Mouse (Mus musculus): ENCODE results near the gene Cel. TPM values are rescaled to one million over a fixed set of nuclear protein-coding genes. Genes with fewer than 3 reads are reported as not detected.

Cel gene
- total and polyA plus RNA-seq, 2 experiments from 2014 or later, result not detected

DNA sequence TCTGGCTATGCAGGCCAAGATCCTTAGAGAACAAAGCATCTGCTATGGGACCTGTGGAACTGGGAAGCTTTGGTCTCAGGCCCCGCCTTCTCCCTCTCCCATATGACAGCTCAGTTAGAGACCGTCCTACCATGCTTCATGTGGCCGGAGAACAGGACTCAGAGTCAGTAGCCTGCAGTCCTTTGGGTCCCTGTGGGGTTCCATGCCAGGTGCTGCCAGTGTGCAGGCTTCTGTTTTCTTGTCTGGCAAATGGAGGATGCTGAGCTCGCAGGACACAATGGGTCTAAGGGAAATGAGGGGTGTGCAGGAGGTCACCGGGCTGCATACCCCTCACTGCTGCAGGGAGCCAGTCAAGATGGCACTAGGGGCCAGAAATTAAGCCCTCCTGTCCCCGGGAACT lies 16.6 kb downstream of the Cel start:
- WGBS, result 64% methylated on average over 6 of the region's 6 CpGs
- DNase-seq (ENCODE audit: low spot score) (no peak), ATAC-seq (no peak)
- Histone ChIP-seq H3K4me3 (ENCODE audit: low read length) (no peak overlapping the region), H3K27ac (peak overlapping the region; percentile 62; the same call in 1 of the 2 replicates), H3K9ac (replicated peaks; ENCODE audit: low read length) (no peak overlapping the region), H3K4me2 (ENCODE audit: low read depth, low read length) (no peak overlapping the region), H3K4me1 (ENCODE audit: insufficient read depth, low read length) (no peaks in the 10 kb centered on the region), H3K27me3 (ENCODE audit: insufficient read depth, low read length) (no peaks in the 10 kb centered on the region), H3K36me3 (ENCODE audit: insufficient read depth, low read length) (peaks cover 82% of the 10 kb centered on the region), H3K9me3 (ENCODE audit: low read length) (no peaks in the 10 kb centered on the region)
- no peak for TF ChIP-seq CTCF (IDR thresholded peaks at IDR 0.05; ENCODE audit: low read depth)

DNA sequence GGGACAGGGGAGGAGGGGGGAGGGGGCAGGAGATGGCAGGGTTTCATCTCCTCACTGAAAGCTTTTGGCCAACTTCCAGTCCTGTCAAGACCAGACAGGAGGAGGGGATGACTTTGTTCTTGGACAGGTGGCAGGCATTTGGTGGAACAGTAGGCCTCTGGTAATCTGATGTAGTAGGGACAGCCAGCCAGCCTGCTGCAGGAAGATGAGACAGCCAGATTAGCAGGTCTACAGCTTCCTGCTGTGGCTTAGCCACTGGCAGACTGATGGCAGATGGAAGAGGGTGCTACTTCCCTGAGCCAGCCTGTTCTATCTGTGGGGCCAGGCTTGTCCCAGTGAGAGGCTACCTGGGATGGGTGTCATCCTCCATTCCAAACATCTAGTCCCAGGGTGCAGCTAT lies 17.2 kb downstream of the Cel start:
- Histone ChIP-seq H3K4me2 (ENCODE audit: low read depth, low read length) (no peak overlapping the region), H3K9me3 (ENCODE audit: low read length) (no peaks in the 10 kb centered on the region), H3K27me3 (ENCODE audit: insufficient read depth, low read length) (no peaks in the 10 kb centered on the region), H3K36me3 (ENCODE audit: insufficient read depth, low read length) (peaks cover 76% of the 10 kb centered on the region), H3K9ac (replicated peaks; ENCODE audit: low read length) (no peak overlapping the region), H3K4me1 (ENCODE audit: insufficient read depth, low read length) (no peaks in the 10 kb centered on the region), H3K4me3 (ENCODE audit: low read length) (no peak overlapping the region), H3K27ac (peak overlapping the region; percentile 62; the same call in 1 of the 2 replicates)
- TF ChIP-seq CTCF (IDR thresholded peaks at IDR 0.05; ENCODE audit: low read depth), result no peak
- peak; percentile 87 for DNase-seq (ENCODE audit: low spot score)
- peak; percentile 38 for ATAC-seq

DNA sequence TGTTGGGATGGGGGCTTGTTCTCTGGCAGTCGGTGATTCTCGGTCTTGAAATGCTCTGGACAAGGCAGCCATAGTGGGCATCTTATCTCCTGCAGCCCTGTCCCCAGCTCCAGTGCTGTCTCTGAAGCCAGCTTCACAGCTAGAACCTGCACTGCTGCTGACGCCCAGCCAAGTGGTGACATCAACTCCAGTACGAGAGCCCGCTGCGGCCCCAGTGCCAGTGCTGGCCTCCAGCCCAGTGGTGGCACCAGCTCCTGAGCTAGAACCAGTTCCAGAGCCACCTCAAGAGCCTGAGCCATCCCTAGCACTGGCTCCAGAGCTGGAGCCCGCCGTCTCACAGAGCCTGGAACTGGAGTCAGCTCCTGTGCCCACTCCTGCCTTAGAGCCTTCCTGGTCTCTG lies 19.3 kb downstream of the Cel start:
- H3K4me3 ChIP-seq (ENCODE audit: low read length), result no peak overlapping the region
- H3K9me3 ChIP-seq (ENCODE audit: low read length), result no peaks in the 10 kb centered on the region
- peak overlapping the region; percentile 41; the same call in 1 of the 2 replicates for H3K27ac ChIP-seq
- no peak for TF ChIP-seq CTCF (IDR thresholded peaks at IDR 0.05; ENCODE audit: low read depth)
- ATAC-seq, result no peak
- H3K4me2 ChIP-seq (ENCODE audit: low read depth, low read length), result no peak overlapping the region
- peak; percentile 51 for DNase-seq (ENCODE audit: low spot score)
- no peaks in the 10 kb centered on the region for H3K27me3 ChIP-seq (ENCODE audit: insufficient read depth, low read length)
- H3K9ac ChIP-seq (replicated peaks; ENCODE audit: low read length), result no peak overlapping the region
- WGBS, result 67% methylated on average over 8 of the region's 8 CpGs
- H3K36me3 ChIP-seq (ENCODE audit: insufficient read depth, low read length), result peaks cover 55% of the 10 kb centered on the region
- peaks cover 17% of the 10 kb centered on the region for H3K4me1 ChIP-seq (ENCODE audit: insufficient read depth, low read length)

DNA sequence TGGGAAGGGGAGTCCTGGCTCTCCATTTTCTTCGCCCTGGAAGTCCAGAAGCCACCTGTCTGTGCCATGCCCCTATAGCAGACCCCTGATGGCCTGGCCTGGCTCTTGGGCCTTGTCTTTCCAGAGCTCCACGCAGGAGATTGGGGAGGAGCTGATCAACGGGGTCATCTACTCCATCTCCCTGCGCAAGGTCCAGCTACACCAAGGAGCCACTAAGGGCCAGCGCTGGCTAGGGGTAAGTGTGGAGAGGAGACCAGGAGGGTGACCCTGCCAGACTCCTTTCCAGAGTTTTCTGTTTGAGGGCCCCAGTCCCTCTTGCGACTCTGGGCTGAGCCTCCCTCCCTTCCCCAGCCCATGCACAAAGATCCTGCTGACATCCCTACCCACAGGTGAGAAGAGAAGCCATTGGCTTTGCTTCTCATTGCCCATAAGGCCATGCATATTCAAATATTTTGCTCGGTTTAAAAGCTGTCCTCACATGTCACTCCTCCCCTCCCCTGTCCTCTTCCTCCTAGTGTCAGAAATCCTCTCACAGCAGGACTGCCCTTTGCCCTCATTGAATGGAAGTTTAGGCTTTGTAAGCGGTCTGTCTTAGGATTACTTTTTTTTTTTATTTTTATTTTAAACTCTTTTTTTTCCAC lies 22.5 kb downstream of the Cel start:
- no peak for TF ChIP-seq CTCF (IDR thresholded peaks at IDR 0.05; ENCODE audit: low read depth)
- no peak for ATAC-seq
- 74% methylated on average over 8 of the region's 8 CpGs for WGBS

DNA sequence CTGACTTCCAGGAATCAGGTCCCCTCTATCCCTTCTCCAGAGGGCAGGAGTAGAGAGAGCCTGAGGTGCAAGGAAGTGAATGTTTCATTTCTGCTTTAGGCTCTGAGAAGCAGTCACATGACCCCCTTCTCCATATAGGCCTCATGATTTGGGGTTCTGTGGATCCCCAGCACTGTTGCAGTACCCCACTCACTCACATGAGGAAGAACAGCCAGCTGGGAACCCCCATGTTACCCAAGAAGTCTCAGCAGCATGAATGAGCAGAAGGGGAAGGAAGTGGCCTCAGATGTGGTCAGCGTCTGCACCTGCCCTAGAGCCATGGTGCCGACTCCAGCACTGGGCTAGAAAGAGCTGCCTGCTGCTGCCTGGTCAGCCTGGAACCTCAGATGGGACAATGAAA lies 23.3 kb downstream of the Cel start:
- ATAC-seq (no peak), DNase-seq (ENCODE audit: low spot score) (no peak)
- peak overlapping the region; percentile 86 for H3K27ac ChIP-seq
- H3K27me3 ChIP-seq (ENCODE audit: insufficient read depth, low read length), result no peaks in the 10 kb centered on the region
- WGBS, result 53% methylated on average over 2 of the region's 2 CpGs
- H3K36me3 ChIP-seq (ENCODE audit: insufficient read depth, low read length), result peaks cover 28% of the 10 kb centered on the region
- H3K4me1 ChIP-seq (ENCODE audit: insufficient read depth, low read length), result peaks cover 49% of the 10 kb centered on the region
- H3K9ac ChIP-seq (replicated peaks; ENCODE audit: low read length), result peak overlapping the region; percentile 6; the same call in 1 of the 2 replicates
- no peak for TF ChIP-seq CTCF (IDR thresholded peaks at IDR 0.05; ENCODE audit: low read depth)
- no peaks in the 10 kb centered on the region for H3K9me3 ChIP-seq (ENCODE audit: low read length)
- H3K4me2 ChIP-seq (ENCODE audit: low read depth, low read length), result no peak overlapping the region
- H3K4me3 ChIP-seq (ENCODE audit: low read length), result no peak overlapping the region

More for the DNA sequence above, 22.5 kb downstream of the Cel start:
- peaks cover 42% of the 10 kb centered on the region for H3K4me1 ChIP-seq (ENCODE audit: insufficient read depth, low read length)
- H3K36me3 ChIP-seq (ENCODE audit: insufficient read depth, low read length), result peaks cover 35% of the 10 kb centered on the region
- H3K4me3 ChIP-seq (ENCODE audit: low read length), result no peak overlapping the region
- no peak overlapping the region for H3K4me2 ChIP-seq (ENCODE audit: low read depth, low read length)
- 0 out of 2 replicates have a peak overlapping the region, but pooled peaks have one; percentile 86 for H3K27ac ChIP-seq
- no peaks in the 10 kb centered on the region for H3K9me3 ChIP-seq (ENCODE audit: low read length)
- no peak overlapping the region for H3K9ac ChIP-seq (replicated peaks; ENCODE audit: low read length)
- no peak for DNase-seq (ENCODE audit: low spot score)
- H3K27me3 ChIP-seq (ENCODE audit: insufficient read depth, low read length), result no peaks in the 10 kb centered on the region

DNA sequence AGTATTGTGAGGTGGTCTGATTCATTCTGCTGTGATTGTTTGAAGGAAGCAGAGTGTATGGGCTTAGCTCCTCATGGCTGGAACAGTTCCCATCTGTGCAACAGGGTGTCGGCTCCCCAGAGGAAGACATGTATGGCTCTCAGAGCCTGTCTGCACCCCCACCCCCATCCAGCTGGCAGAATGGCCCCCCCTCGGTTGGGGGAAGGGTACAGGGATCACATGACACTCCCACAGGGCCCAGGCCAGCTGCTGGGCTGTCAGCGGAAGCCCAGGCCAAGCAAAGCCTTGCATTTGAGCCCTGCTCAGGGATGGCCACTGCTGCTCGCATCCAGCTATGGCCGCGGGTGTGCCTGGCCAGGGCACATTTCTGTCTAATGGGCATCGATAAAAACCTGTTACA lies 24.0 kb downstream of the Cel start:
- Histone ChIP-seq H3K4me1 (ENCODE audit: insufficient read depth, low read length) (peaks cover 56% of the 10 kb centered on the region), H3K4me3 (ENCODE audit: low read length) (no peak overlapping the region), H3K9ac (replicated peaks; ENCODE audit: low read length) (peak overlapping the region; percentile 33; the same call in 1 of the 2 replicates), H3K9me3 (ENCODE audit: low read length) (no peaks in the 10 kb centered on the region), H3K27ac (peak overlapping the region; percentile 86), H3K27me3 (ENCODE audit: insufficient read depth, low read length) (no peaks in the 10 kb centered on the region), H3K36me3 (ENCODE audit: insufficient read depth, low read length) (peaks cover 21% of the 10 kb centered on the region), H3K4me2 (ENCODE audit: low read depth, low read length) (0 out of 2 replicates have a peak overlapping the region, but pooled peaks have one; percentile 23)
- 18% methylated on average over 7 of the region's 7 CpGs for WGBS
- ATAC-seq (peak; percentile 60), DNase-seq (ENCODE audit: low spot score) (peak; percentile 80)
- no peak for TF ChIP-seq CTCF (IDR thresholded peaks at IDR 0.05; ENCODE audit: low read depth)

DNA sequence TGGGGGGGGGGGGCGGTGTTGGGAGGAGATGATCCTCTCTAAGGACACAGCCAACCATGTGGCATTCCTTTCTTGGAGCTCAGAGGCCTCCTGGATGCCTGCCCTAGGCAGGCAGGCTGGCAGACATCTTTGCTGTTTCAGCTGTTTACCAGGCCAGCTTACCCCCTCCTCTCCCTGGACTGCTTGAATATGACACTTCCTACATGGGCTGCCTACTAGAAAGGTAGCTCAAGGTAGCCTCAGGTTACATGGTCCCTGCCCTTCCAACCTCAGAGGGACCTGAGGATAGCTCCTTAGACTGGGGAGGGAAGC lies 24.4 kb downstream of the Cel start:
- no peak for TF ChIP-seq CTCF (IDR thresholded peaks at IDR 0.05; ENCODE audit: low read depth)
- Histone ChIP-seq H3K4me2 (ENCODE audit: low read depth, low read length) (0 out of 2 replicates have a peak overlapping the region, but pooled peaks have one; percentile 23), H3K27me3 (ENCODE audit: insufficient read depth, low read length) (no peaks in the 10 kb centered on the region), H3K9me3 (ENCODE audit: low read length) (no peaks in the 10 kb centered on the region), H3K4me1 (ENCODE audit: insufficient read depth, low read length) (peaks cover 61% of the 10 kb centered on the region), H3K36me3 (ENCODE audit: insufficient read depth, low read length) (peaks cover 17% of the 10 kb centered on the region), H3K9ac (replicated peaks; ENCODE audit: low read length) (peak overlapping the region; percentile 33; the same call in 1 of the 2 replicates), H3K27ac (peak overlapping the region; percentile 86), H3K4me3 (ENCODE audit: low read length) (no peak overlapping the region)
- WGBS, result 14% methylated on average over 1 of the region's 1 CpGs
- peak; percentile 65 for DNase-seq (ENCODE audit: low spot score)
- ATAC-seq, result peak; percentile 21; the same call in 1 of the 2 replicates

Measured in hindbrain, postnatal 0 days (tissue).